Mouse (Mus musculus): ENCODE data around the gene Itga9. TPM values are rescaled to one million over a fixed set of nuclear protein-coding genes. Genes with fewer than 3 reads are reported as not detected.
"Not testable (repeated sequence)": the region's sequence is repeated elsewhere in the genome, so short reads cannot be mapped to it uniquely, and the experiment has no call there.

Itga9 gene
- polyA plus RNA-seq, 1 experiment from 2014 or later, result 2.0 TPM

- 87% methylated on average over 6 of the region's 6 CpGs for WGBS
- H3K36me3 ChIP-seq (replicated peaks), result 0 out of 2 replicates have a peak, but pooled peaks cover 7% of the 10 kb centered on the region
These were observed 20.5 kb upstream of the Itga9 start for GRCm38 (mm10) chr9:118585998-118586397.

GRCm38 (mm10) chr9:118587115-118587514 is 19.4 kb upstream of the Itga9 start:
- H3K27ac ChIP-seq, result no peak overlapping the region
- no peak overlapping the region for H3K9ac ChIP-seq
- H3K36me3 ChIP-seq (replicated peaks), result 0 out of 2 replicates have a peak, but pooled peaks cover 4% of the 10 kb centered on the region
- no peaks in the 10 kb centered on the region for H3K9me3 ChIP-seq
- no peak for ATAC-seq (replicated peaks)
- H3K4me2 ChIP-seq, result no peak overlapping the region
- H3K27me3 ChIP-seq (replicated peaks), result no peaks in the 10 kb centered on the region
- WGBS, result 62% methylated on average over 4 of the region's 4 CpGs
- H3K4me3 ChIP-seq, result no peak overlapping the region
- peaks cover 10% of the 10 kb centered on the region; the same call in 1 of the 2 replicates for H3K4me1 ChIP-seq

More at GRCm38 (mm10) chr9:118585998-118586397, 20.5 kb upstream of the Itga9 start:
- no peak overlapping the region for H3K9ac ChIP-seq
- no peak overlapping the region for H3K27ac ChIP-seq
- H3K9me3 ChIP-seq, result no peaks in the 10 kb centered on the region
- ATAC-seq (replicated peaks), result no peak
- no peak overlapping the region for H3K4me3 ChIP-seq
- H3K4me1 ChIP-seq, result peaks cover 10% of the 10 kb centered on the region; the same call in 1 of the 2 replicates
- H3K4me2 ChIP-seq, result no peak overlapping the region
- no peaks in the 10 kb centered on the region for H3K27me3 ChIP-seq (replicated peaks)

- H3K27me3 ChIP-seq (replicated peaks), result no peaks in the 10 kb centered on the region
- no peak overlapping the region for H3K4me2 ChIP-seq
- peaks cover 10% of the 10 kb centered on the region; the same call in 1 of the 2 replicates for H3K4me1 ChIP-seq
- H3K9me3 ChIP-seq, result no peaks in the 10 kb centered on the region
- WGBS, result 44% methylated on average over 3 of the region's 3 CpGs
- no peak overlapping the region for H3K27ac ChIP-seq
- no peak overlapping the region for H3K4me3 ChIP-seq
- H3K36me3 ChIP-seq (replicated peaks), result no peaks in the 10 kb centered on the region
- ATAC-seq (replicated peaks), result no peak
- no peak overlapping the region for H3K9ac ChIP-seq
These were observed 17.2 kb upstream of the Itga9 start for GRCm38 (mm10) chr9:118589249-118589648.

GRCm38 (mm10) chr9:118590230-118590629 is 16.3 kb upstream of the Itga9 start:
- no peak overlapping the region for H3K4me3 ChIP-seq
- H3K9me3 ChIP-seq, result no peaks in the 10 kb centered on the region
- 39% methylated on average over 7 of the region's 7 CpGs for WGBS
- no peak overlapping the region for H3K27ac ChIP-seq
- no peak; the same call in 1 of the 2 replicates for ATAC-seq (replicated peaks)
- H3K36me3 ChIP-seq (replicated peaks), result no peaks in the 10 kb centered on the region
- no peaks in the 10 kb centered on the region for H3K27me3 ChIP-seq (replicated peaks)
- peaks cover 10% of the 10 kb centered on the region; the same call in 1 of the 2 replicates for H3K4me1 ChIP-seq
- no peak overlapping the region for H3K4me2 ChIP-seq
- H3K9ac ChIP-seq, result no peak overlapping the region

GRCm38 (mm10) chr9:118591633-118592032 is 14.9 kb upstream of the Itga9 start:
- H3K27ac ChIP-seq, result no peak overlapping the region
- H3K9me3 ChIP-seq, result no peaks in the 10 kb centered on the region
- ATAC-seq (replicated peaks), result no peak
- 78% methylated on average over 6 of the region's 6 CpGs for WGBS
- H3K4me3 ChIP-seq, result no peak overlapping the region
- no peak overlapping the region for H3K4me2 ChIP-seq
- peaks cover 10% of the 10 kb centered on the region; the same call in 1 of the 2 replicates for H3K4me1 ChIP-seq
- H3K36me3 ChIP-seq (replicated peaks), result no peaks in the 10 kb centered on the region
- no peak overlapping the region for H3K9ac ChIP-seq
- no peaks in the 10 kb centered on the region for H3K27me3 ChIP-seq (replicated peaks)

- H3K9ac ChIP-seq, result no peak overlapping the region
- no peaks in the 10 kb centered on the region for H3K36me3 ChIP-seq (replicated peaks)
- no peak overlapping the region for H3K4me3 ChIP-seq
- H3K27me3 ChIP-seq (replicated peaks), result no peaks in the 10 kb centered on the region
- WGBS, result 47% methylated on average over 13 of the region's 13 CpGs
- no peak overlapping the region for H3K4me2 ChIP-seq
- H3K9me3 ChIP-seq, result no peaks in the 10 kb centered on the region
- ATAC-seq (replicated peaks), result no peak
- peaks cover 10% of the 10 kb centered on the region; the same call in 1 of the 2 replicates for H3K4me1 ChIP-seq
- no peak overlapping the region for H3K27ac ChIP-seq
These were observed 13.8 kb upstream of the Itga9 start for GRCm38 (mm10) chr9:118592585-118593249.

- Histone ChIP-seq H3K27ac (no peak overlapping the region), H3K4me2 (no peak overlapping the region), H3K9ac (no peak overlapping the region), H3K27me3 (replicated peaks) (no peaks in the 10 kb centered on the region), H3K4me3 (no peak overlapping the region), H3K4me1 (peaks cover 10% of the 10 kb centered on the region; the same call in 1 of the 2 replicates), H3K9me3 (no peaks in the 10 kb centered on the region), H3K36me3 (replicated peaks) (no peaks in the 10 kb centered on the region)
- no peak for ATAC-seq (replicated peaks)
- WGBS, result 85% methylated on average over 8 of the region's 8 CpGs
These were observed 13.0 kb upstream of the Itga9 start for GRCm38 (mm10) chr9:118593443-118593842.

- ATAC-seq (replicated peaks), result no peak
- 89% methylated on average over 7 of the region's 7 CpGs for WGBS
These were observed 9.7 kb upstream of the Itga9 start for GRCm38 (mm10) chr9:118596767-118597166.

GRCm38 (mm10) chr9:118600393-118600792 is 6.1 kb upstream of the Itga9 start:
- H3K36me3 ChIP-seq (replicated peaks); H3K9me3 ChIP-seq; H3K4me2 ChIP-seq; H3K4me3 ChIP-seq; H3K27me3 ChIP-seq (replicated peaks); ATAC-seq (replicated peaks); H3K4me1 ChIP-seq; H3K27ac ChIP-seq; H3K9ac ChIP-seq: not testable (repeated sequence)
- 83% methylated on average over 3 of the region's 3 CpGs for WGBS

More at GRCm38 (mm10) chr9:118596767-118597166, 9.7 kb upstream of the Itga9 start:
- Histone ChIP-seq H3K27me3 (replicated peaks) (no peaks in the 10 kb centered on the region), H3K9ac (no peak overlapping the region), H3K9me3 (no peaks in the 10 kb centered on the region), H3K36me3 (replicated peaks) (no peaks in the 10 kb centered on the region), H3K4me1 (no peaks in the 10 kb centered on the region), H3K27ac (no peak overlapping the region), H3K4me2 (no peak overlapping the region), H3K4me3 (no peak overlapping the region)

GRCm38 (mm10) chr9:118602576-118602975 is 3.9 kb upstream of the Itga9 start:
- no peaks in the 10 kb centered on the region for H3K9me3 ChIP-seq
- peaks cover 13% of the 10 kb centered on the region for H3K4me1 ChIP-seq
- H3K27ac ChIP-seq, result no peak overlapping the region
- no peak overlapping the region for H3K9ac ChIP-seq
- H3K27me3 ChIP-seq (replicated peaks), result peaks cover 16% of the 10 kb centered on the region
- no peak overlapping the region for H3K4me2 ChIP-seq
- WGBS, result 82% methylated on average over 5 of the region's 5 CpGs
- no peak for ATAC-seq (replicated peaks)
- no peaks in the 10 kb centered on the region for H3K36me3 ChIP-seq (replicated peaks)
- H3K4me3 ChIP-seq, result no peak overlapping the region

GRCm38 (mm10) chr9:118606817-118607371 is 404 bp downstream of the Itga9 start:
- Histone ChIP-seq H3K36me3 (replicated peaks) (no peaks in the 10 kb centered on the region), H3K4me3 (peak overlapping the region; percentile 73), H3K4me1 (peaks cover 19% of the 10 kb centered on the region), H3K9me3 (no peaks in the 10 kb centered on the region), H3K4me2 (peak overlapping the region; percentile 89), H3K9ac (peak overlapping the region; percentile 61), H3K27me3 (replicated peaks) (peaks cover 24% of the 10 kb centered on the region), H3K27ac (no peak overlapping the region)
- WGBS, result under 1% methylated on average over 67 of the region's 68 CpGs
- peak; percentile 66 for ATAC-seq (replicated peaks)

GRCm38 (mm10) chr9:118607701-118608401 is 1.4 kb downstream of the Itga9 start:
- Histone ChIP-seq H3K4me1 (peaks cover 19% of the 10 kb centered on the region), H3K36me3 (replicated peaks) (no peaks in the 10 kb centered on the region), H3K4me2 (peak overlapping the region; percentile 89; the same call in 1 of the 2 replicates), H3K9me3 (no peaks in the 10 kb centered on the region), H3K27ac (no peak overlapping the region), H3K4me3 (peak overlapping the region; percentile 73; the same call in 1 of the 2 replicates), H3K9ac (no peak overlapping the region), H3K27me3 (replicated peaks) (peaks cover 24% of the 10 kb centered on the region)
- no peak for ATAC-seq (replicated peaks)
- 42% methylated on average over 16 of the region's 16 CpGs for WGBS

All from midbrain, embryonic 15.5 days (tissue).